Mouse (Mus musculus) right cerebral cortex, adult 18-20 months (tissue): ENCODE data around the gene Nckap5.

Experiments
- DNase-seq: peaks from one replicate; pipeline ENCODE4 v3.0.0; 2022; ENCODE audit warnings: mixed read lengths

Gene Nckap5

DNA sequence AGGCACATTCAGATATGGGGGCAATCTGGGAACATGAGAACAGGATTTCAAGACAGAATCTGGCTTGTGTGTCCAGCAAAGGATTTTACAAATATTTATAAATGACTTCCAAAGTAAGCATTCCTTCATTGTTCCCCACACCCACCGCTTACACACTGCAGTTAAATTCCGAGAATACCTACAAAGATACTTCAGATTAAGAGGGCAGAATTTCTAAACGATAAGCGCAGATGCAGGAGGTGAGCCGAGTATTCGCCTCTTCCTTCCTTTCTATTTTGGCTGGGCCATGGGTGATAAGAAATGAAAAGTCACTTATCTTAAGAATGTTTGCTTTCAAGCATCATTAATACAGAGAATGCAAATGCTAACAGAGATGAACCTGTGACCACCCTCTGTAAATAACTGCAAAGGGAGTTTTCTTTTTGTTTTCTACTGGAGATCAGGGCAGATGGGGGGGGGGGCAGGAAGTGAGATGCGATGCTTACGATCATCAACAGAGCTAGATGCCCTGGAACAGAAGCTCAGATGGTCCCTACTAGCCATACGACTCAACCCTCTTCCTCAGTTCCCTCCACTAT lies 213.0 kb downstream of the Nckap5 start:
- no peak for DNase-seq

DNA sequence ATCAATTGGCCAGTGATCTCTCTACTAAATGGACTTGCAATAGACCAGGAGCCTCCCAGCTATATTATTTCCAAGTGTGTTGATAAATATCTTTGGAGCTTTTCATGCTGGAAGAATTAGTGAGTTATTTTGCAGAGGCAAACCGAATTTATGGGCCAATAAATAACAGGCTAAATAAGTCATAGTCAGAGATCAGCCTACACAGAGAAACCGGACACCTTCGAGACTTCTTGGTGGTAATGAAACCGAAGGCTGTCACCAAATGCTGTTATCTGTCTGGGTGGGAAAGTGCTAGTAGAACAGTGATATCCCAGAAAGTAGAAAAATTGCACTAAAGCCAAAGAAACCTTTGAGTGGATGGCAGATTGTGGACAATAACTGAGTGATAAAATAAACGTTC lies 213.6 kb downstream of the Nckap5 start:
- no peak for DNase-seq

DNA sequence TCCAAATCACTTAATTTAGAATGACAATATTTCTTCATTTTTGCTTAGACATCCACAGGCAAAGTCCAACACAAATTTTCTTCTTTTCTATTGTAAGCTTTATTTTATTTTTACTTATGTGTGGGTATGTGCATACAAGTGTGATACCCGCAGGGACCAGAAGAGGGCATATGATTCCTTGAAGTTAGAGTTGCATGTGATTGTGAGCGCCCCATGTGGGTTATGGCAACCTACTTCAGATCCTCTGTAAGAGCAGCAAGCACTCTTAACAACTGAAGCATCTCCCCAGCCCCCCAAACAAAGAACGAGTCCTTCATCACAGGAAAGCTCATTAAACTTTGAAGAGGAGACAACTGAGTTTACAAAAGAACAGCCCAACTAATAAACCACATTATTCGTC lies 217.7 kb downstream of the Nckap5 start:
- DNase-seq = no peak

DNA sequence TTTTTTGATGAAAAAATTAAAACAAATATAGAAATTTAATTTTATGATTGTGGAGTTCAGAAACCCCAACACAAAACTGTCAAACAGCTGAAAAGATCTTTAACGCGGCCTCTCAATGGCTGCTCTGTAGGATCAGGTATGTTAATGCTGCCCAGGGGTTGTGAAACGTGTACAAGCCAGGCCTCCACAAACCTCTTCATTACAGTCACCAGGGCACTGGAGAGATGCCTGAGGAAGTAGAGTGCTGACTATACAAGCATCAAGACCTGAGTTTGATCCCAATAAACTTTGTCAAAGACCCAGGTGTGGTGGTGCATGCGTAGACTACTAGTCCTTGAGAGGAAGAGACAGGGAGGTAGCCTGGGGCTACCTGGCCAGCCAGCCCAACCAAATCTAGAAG lies 222.0 kb downstream of the Nckap5 start:
- no peak for DNase-seq

DNA sequence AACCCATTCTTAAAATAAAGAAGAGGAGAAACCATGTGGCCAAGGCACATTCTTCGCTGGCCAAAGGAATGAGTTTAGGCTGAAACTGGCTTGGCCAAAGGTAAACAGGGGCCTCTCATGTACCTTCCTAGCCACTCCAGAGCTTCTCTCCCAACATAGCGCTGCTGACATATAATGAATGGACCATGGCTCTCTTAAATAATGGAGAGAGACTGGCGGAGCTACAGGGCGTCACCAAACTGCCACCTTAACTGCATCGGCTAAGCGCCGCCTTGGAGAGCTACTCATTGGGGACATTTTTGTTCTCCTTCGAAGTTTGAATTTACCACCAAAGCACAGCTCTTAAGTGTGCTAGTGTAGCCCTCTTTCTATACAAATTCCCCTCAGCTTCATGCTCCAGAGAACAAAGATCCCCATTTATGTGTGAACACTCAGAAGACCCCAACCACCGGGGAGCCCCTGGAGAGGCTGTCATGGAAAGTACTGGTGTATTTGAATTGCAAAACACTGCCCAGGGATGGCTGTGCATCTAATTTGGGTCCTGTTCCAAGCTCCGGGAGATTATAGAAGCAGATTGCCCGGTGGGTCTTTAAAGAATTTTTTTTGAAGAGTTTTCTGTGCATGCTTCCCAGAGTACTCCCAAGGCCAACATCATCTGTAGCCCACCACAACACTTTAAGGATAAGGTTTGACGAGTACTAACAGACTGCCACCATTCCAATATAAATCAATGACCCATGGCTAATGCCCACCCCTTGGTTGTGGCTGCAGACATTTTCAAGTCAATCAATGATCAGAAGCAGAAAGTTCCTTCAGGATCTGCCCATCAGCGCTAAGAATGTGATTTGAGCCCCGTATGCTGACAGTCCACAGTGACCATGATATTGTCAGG lies 224.2 kb downstream of the Nckap5 start:
- DNase-seq = no peak

DNA sequence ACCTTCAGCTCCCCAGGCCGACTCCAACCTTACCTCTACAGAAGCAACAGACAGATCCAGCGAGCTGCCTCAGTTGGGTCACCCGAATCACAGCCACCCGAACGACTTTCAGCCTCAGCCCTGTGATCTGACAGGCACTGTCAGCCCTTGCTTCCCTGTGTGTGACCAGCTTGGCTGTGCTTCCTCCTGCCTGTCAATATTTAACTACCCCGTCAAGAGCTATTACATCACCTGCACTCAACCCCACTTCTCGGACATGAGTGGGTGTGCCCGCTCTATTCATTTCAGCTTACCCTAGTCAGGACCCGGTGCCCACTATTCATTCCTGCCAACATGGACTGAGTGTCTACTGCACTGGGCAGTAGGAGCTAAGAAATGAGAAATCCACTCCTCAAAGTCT lies 226.0 kb downstream of the Nckap5 start:
- DNase-seq = no peak

DNA sequence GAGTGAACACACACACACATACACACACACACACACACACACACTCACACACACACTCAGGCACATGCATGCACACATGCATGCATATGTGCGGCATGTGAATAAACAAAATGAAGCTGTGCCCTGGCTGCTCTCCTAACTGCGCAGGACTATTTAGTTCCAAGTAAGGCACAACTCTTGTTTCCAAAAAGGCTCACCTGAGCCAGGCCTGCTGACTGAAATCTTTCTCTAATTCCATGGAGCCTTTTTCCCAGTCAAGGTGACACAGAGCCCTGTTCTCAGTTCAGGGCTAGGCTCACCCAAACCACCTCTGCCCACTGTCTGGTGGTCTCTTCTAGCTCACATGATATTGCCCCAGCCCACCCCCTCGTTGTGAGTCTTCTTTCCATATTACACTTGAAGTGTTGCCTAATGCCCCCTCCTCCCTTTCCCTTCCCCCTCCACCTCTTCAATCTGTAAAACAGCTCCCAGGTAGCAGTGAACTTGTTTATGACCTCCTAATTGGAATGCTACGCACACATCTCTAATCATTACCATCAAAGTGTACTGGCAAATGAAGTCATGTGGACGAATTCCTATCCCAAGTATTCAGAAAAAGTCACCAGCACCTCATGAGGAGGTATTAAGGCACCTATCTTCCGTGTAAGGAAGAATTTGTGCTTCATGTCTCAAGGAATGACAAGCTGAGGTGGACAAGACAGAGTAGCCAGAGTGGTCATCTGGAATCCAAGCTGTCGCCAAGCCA lies 226.7 kb downstream of the Nckap5 start:
- no peak for DNase-seq

DNA sequence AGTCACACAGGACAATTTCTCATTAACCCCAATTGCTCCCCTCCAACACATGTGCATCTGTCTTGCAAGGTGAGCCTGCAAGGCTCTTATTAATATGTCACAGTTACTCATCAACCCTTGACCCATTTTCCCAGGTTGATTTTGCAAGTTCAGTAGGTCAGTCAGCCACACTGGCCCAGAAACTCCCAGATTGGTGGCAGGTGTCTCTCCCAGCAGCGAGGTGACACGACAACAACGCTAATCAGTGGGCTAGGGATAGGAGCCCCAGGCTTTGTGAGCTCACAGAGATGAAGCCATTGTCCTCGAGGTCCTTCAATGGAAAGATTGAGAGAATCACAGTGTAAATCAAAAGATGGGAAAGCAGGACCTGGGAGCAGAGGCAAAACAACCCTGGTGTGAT lies 230.0 kb downstream of the Nckap5 start:
- no peak for DNase-seq

DNA sequence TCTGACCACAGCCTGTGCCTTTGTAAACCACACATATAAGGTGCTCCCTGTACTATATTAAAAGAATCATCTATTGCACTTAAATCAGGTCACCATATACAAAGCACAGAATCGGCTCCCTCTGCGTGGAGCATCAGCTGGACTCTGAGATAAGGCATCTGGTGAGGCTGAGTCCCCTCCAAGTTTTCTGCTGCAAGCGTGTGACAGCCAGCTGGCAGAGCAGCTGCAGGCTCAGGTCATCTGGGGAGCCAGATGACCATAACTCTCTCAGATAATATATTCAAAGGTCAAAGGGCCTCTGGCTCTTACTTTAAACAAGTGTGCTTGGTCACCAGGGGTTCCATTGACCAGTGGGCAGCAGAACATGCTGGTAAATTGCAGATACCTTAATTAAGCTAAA lies 233.2 kb downstream of the Nckap5 start:
- no peak for DNase-seq

DNA sequence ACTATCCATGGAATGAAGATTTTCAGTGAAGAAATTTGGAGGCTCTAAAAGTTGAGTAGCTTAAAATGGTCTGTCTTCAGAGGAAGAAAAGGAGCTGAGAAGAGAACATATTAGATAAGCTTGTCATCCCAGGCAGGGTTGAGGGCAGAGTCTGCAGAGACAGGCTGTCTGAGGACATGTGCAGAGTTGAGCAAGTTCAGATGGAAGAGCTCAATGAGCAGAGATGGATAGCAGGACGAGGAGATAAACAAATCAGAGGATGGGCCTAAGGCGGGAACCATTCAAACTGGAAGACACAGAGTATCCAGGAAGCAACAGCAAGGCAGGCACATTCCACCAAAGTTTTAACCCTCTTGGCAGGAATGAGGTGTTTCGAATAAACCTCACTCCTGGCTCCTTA lies 235.8 kb downstream of the Nckap5 start:
- no peak for DNase-seq

DNA sequence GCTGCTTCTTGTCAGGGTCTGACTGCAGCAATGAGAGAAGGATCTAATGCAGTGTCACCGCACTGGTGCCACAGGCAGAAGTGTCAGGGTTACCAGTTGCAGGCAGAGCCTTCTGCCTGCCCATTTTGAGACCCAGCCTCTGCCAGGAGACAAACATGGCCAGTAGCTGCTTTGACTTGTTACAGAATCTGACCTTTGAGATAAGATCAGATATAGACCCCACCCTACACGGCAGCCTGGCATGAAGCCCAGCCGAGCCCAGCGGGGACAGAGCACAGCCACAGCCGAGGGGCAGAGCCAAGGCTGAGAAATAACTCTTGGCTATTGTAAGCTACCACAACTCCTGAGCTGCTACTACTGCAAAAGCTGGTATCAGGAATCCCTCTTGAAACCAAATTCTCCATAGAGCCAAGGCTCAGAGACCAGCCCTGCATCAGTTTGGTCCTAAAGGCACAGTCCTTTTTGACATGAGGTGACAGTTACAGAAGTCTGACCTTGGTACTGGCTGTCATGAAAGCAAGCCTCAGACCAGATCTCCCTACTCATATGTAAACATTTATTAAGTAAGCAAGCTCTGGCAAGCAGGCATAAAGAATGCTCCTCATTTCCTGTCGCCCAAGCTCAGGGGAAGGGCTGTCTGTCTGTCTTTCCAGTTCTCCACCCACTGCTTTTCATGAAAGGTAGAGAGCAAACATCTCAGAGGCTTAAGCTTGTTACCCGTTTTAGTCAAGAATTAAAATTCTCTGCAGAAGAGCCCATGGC lies 237.4 kb downstream of the Nckap5 start:
- no peak for DNase-seq

DNA sequence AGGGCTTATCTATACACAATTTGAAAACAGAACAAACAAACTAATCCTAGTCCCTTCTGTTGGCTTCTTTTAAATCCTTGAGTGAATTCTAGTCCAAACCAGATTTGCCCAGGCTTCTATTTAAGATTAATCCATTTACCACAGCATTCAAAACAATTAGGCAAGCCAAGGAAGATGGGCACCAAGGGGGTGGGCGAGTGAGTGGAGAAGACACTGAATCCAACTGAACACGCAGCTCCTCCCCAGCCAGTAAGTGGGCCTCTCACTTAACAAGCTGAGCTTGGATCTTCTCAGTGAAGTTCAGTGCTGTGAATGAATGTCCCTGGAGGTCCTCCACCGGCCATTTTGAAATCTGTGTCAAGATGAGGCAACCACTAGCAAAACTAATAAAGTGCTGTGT lies 239.7 kb downstream of the Nckap5 start:
- DNase-seq = no peak

DNA sequence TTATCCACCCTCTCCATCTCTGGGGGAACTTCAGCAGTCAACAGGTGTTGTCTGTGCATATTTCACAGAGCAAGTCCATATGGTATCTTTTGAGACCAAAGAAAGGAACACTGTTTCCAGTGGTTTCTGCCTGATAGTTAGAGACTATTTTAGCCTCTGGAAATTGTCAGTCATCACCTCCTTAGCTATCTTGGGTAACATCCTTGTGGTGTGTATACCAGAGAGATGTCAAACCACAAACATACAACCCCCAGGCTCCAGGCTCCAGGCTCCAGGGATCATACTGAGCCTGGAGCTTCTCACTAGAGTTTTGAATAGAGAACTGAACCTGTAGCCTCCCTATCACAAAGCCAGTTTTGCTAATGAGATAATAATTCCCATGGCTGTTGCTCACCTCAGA lies 252.4 kb downstream of the Nckap5 start:
- no peak for DNase-seq

DNA sequence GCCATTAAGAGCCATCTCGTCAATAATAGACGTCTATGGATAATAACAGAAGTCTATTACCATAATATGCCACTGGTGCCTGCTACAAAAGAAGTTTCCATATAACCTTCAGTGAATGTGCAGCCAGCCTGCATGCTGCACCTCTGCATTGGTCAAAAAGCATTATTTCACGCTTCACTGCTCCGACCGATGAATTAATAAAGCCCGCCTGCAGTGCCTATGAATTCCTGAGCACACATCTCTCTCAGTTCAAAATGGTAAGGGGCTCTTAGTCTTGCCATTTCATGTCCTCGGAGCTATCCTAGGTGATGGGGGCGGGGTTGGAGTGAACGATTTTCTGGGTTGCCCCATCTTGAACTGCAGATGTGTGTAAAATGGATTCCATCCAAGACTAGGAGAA lies 256.3 kb downstream of the Nckap5 start:
- no peak for DNase-seq

DNA sequence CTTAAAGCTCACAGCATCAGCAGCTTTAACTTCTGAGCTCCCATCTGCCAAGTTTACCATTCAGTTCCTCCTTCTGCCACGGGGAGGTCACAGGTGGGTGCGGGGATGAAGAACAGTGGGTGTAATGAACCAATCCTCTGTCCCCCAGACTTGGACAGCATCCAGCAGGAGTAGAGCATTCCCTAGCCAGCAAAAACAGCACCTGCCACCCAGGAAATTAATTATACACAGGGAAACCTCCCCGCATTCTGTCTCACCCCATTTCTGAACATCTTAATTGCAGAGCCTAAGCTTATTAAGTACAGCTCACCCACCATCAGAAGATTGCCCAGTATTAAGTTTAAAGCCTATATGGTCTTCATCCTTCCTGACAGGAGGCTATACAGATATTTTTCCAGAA lies 256.9 kb downstream of the Nckap5 start:
- no peak for DNase-seq

DNA sequence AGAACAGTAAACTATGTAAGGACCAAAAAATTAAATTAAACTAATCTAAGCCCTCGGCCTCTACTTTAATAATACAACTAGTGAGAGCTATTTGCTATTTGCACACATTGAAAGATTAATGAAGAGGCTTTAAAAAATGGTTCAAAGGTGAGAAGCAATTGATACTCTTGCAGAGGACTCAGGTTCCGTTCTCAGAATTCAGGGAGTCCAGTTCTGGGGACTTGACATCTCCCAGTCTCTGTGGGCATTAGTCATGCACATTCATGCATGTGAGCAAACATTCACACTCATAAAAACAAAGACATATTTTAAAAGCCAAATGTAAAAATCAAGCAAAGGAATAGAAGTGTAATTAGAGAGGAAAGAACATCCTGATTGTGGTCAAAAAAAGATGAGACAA lies 257.5 kb downstream of the Nckap5 start:
- no peak for DNase-seq

DNA sequence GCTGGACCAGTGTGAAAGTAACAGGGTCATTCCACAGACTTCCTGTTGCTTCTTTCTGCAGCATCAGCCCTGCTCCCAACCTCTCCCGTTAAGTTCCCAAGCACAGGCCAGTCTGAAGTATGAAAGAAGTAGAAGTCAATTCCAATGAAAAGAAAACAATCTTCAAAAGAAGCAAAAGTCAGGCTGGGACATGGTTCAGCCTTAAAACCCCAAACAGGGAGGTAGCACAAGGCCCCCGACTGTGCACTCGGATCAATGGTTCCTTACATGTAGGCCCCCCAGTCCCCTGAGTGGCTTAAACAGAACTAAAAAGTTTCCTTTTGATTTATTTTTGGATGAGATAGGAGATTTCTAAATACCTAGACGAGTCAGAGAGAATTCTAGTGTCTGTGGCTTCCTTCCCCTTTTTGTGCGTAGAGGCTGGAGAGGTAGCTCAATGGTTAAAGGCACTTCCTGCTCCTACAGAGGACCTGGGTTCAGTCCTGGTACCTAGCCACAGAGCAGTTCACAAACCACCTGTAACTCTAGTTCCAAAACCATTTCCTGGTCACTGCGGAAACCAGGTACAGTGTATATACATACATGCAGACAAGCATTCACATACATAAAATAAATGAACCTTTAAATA lies 260.9 kb downstream of the Nckap5 start:
- DNase-seq = no peak

DNA sequence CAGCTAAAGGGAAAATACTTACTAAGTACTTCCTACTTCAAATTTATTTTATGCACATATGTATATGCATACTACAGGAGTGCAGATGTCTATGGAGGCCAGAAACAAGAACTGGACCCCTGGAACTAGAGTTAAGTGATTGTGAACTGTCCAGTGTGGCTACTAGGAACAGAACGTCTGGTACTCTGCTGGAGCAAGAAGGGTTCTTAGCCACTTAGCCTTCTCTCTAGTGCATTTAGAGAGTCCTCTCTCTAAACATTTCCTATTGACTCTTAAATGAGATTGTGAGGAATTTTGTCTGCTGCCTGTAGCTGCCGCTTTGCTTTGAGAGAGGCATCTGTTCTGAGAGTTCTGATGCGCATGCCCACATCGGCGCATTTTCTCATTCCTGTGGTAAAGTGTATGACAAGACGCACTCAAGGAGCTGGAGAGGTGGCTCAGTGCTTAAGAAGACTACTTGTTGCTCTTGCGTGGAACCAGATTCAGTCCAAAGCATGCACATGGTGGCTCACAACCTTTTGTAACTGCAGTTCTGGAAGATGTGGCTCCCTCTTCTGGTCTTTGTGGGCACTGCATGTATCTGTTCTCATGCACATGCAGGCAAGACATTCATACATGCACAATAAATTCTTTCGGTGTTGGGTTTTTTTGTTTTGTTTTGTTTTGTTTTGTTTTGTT lies 261.9 kb downstream of the Nckap5 start:
- peak; percentile 16 for DNase-seq

DNA sequence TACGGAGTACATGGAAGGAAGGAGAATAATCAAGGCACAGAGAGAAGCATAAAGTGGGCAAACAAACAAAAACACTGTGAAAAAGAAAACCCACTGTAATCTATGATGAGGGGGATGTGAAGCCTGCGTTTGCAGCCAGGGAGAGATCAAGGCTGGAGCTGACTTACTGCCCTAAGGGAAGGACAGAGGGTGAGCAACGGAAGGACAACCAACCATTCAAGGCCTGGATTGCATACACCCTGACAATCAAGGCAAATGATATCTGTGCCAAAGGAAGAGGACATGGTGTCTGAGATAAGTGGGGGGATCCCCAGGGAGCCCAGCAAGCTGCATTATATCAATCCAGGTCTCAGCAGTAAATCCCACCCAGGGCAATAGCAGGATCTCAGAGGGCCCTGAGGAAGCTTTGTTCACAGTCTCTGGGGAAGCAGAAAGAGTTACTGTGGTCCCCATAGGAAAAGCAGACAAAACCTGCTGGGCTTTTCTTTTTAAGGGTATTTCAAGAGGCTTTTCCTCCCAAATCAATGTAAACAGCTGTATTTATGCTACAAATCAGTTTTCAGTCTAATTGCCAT lies 265.4 kb downstream of the Nckap5 start:
- no peak for DNase-seq

DNA sequence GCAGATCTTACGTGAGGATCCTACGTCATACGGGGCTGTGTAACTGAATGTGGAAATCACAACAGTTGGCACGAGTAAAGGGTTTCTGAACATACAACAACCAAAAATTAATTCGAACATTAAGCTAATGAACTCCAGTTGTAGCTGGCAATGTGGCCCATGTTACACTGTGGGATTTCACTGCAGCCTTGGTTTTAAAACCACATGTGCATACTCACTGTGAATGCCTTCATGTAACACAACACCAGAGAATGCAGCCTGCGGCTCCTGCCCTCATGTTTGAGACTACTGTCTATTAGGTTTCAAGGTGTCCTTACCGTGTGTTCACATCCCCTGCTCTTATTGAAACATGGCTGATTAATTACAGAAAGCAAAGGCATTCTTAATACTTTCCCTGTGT lies 269.7 kb downstream of the Nckap5 start:
- DNase-seq = no peak

DNA sequence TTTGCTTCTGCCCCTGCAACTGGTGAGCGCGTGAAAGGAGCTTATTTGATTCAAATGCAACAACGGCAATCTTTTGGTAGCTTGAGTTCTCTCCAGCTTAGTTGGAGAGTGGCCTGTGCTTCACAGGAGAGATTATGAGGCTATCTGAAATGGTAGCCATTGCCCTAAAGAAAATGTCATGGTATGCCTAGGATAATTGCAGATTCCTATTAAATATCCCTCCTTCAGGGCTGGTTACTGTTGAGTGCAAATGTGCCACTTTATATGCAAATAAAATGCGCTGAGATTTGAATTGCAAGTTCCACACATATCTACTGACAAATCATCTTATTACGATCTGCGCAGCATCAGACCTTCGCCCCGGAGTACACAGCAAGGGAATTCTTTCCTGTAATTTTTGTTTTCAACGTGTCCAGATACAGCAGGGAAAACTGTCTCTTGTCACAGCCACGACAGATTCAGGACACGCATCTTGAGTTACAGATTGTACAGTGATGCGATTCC lies 272.8 kb downstream of the Nckap5 start:
- DNase-seq = no peak

DNA sequence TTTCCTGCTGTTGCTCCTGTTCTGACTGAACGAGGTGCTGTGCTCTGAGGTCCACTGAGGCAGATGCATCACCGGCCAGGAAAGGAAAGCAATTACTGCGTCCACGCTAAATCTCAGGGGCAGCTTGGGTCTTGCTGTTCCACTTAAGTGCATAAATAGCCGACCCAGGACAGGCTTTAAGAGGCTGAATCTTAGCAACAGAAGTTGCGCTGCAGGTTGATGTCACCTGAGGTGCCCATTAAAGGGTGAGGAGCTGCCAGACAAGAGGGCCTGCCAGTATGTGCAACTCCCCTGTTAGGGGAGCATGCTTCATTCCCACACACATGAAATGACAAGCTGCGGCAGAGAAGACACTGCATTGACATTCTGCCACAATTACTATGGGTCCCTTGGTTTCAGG lies 282.6 kb downstream of the Nckap5 start:
- no peak for DNase-seq
